Mouse (Mus musculus): ENCODE measurements at regions not wholly inside any gene's neighbourhood (a gene's known extent, or its start where the extent isn't known, plus 50 kb on each side); places are given as distances from the start of the nearest gene placed in this dataset.

DNA sequence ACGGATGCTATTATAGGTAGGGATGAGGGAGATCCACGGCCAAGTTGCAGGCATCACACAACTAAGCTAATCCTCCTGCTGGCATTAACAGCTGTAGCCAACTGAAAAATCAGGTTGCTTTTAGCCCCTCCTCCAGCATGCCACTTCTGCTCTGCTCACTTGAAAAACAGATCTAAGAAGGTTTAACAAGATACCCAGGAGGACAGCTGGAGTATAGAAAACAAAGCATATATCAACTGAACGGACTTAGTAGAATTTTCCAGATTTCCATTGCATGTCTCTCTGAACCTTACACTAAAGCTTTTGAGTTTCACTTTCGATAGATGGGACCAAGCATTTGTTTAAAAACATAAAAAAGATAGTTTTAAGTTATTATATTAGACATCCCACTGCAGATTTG is 625.6 kb upstream of the A1bg start:
- no peak for DNase-seq (ENCODE audit: low spot score)

DNA sequence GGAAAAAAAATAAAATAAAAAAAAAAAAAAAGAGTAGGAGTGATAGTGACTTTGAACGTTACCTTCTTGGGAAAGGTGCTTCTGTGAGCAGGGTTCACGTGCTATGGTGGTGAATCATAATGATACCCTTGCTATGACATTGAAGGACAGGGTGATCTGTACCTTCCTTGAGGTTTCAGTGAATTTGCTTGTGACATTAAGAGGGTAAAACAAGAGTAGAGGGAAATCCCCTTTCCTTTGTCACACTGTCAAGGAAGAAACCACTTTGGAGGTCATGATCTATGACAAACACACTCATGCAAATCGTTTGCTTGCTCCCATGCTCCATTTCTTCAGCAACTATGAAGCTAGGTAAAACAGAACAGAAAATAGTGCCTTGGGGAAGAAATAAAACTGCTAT is 623.8 kb upstream of the A1bg start:
- no peak overlapping the region for H3K4me3 ChIP-seq (ENCODE audit: low read depth, low read length)

More for the DNA sequence above, 625.6 kb upstream of the A1bg start:
- ATAC-seq (replicated peaks; ENCODE audit: low FRiP score, low TSS enrichment, low read depth) = no peak
- no peak overlapping the region for H3K4me3 ChIP-seq (ENCODE audit: low read depth, low read length)
- no peaks in the 10 kb centered on the region for H3K27me3 ChIP-seq (replicated peaks; ENCODE audit: control insufficient read depth, insufficient read depth, low read length)
- H3K4me1 ChIP-seq (replicated peaks; ENCODE audit: control insufficient read depth, insufficient read depth, low read length) = no peaks in the 10 kb centered on the region
- H3K9ac ChIP-seq (ENCODE audit: low read length) = no peak overlapping the region
- WGBS = 34% methylated on average over 4 of the region's 4 CpGs
- H3K4me2 ChIP-seq (ENCODE audit: low read length) = peak overlapping the region; percentile 25
- H3K36me3 ChIP-seq (ENCODE audit: control insufficient read depth, insufficient read depth, low read length) = no peaks in the 10 kb centered on the region
- H3K27ac ChIP-seq (ENCODE audit: low read depth) = no peak overlapping the region
- no peaks in the 10 kb centered on the region for H3K9me3 ChIP-seq (ENCODE audit: control insufficient read depth, low read length)

DNA sequence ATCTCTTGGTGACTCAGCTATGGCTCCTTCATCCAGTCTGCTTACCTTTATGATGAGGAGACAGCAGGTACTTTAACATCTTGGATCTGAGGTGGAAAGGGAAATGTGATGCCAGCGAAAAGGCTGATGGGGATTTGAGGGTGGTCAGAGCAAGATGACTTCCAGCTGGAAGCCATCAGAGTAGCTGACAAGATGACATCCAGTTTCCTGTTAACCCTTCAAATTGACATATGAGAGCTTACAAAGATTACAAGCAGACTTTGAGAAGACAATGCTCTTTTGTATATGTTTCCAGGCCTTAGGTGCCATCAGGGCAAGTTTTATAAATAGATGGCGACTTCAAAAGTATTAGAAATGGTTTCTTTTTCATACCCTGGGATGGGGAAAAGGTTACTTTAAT is 621.3 kb upstream of the A1bg start:
- 36% methylated on average over 2 of the region's 2 CpGs for WGBS
- ATAC-seq (replicated peaks; ENCODE audit: low FRiP score, low TSS enrichment, low read depth) = no peak

More for the DNA sequence above, 623.8 kb upstream of the A1bg start:
- Histone ChIP-seq H3K27me3 (replicated peaks; ENCODE audit: control insufficient read depth, insufficient read depth, low read length) (no peaks in the 10 kb centered on the region), H3K36me3 (ENCODE audit: control insufficient read depth, insufficient read depth, low read length) (no peaks in the 10 kb centered on the region), H3K4me2 (ENCODE audit: low read length) (no peak overlapping the region), H3K27ac (ENCODE audit: low read depth) (no peak overlapping the region), H3K9ac (ENCODE audit: low read length) (no peak overlapping the region), H3K9me3 (ENCODE audit: control insufficient read depth, low read length) (no peaks in the 10 kb centered on the region), H3K4me1 (replicated peaks; ENCODE audit: control insufficient read depth, insufficient read depth, low read length) (no peaks in the 10 kb centered on the region; the same call in 1 of the 2 replicates)
- WGBS = 79% methylated on average over 3 of the region's 3 CpGs
- DNase-seq (ENCODE audit: low spot score) = no peak
- ATAC-seq (replicated peaks; ENCODE audit: low FRiP score, low TSS enrichment, low read depth) = no peak

DNA sequence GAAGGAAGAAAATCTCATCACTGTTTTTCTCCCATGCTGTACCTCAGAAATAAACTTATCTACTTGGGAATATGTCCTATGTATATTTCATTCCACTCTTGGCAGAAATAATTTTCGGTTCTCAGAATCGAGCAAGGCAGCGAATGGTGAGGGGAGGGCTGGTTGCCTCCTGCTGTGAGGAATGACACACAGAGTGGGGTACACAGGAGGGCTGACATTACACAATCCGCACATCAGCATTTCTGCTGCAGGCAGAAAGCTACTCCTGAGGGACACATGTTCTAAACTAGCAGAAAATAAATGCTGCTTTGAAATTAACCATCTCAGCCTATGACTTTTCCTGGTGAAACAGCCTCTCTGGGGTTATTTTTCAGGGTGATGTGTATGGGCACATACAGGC is 618.8 kb upstream of the A1bg start:
- ATAC-seq (replicated peaks; ENCODE audit: low FRiP score, low TSS enrichment, low read depth) = no peak
- H3K36me3 ChIP-seq (ENCODE audit: control insufficient read depth, insufficient read depth, low read length) = no peaks in the 10 kb centered on the region
- no peak for DNase-seq (ENCODE audit: low spot score)
- no peak overlapping the region for H3K27ac ChIP-seq (ENCODE audit: low read depth)
- H3K9me3 ChIP-seq (ENCODE audit: control insufficient read depth, low read length) = no peaks in the 10 kb centered on the region
- no peak overlapping the region for H3K9ac ChIP-seq (ENCODE audit: low read length)
- peaks cover 4% of the 10 kb centered on the region; the same call in 1 of the 2 replicates for H3K4me1 ChIP-seq (replicated peaks; ENCODE audit: control insufficient read depth, insufficient read depth, low read length)
- H3K4me2 ChIP-seq (ENCODE audit: low read length) = no peak overlapping the region
- H3K27me3 ChIP-seq (replicated peaks; ENCODE audit: control insufficient read depth, insufficient read depth, low read length) = no peaks in the 10 kb centered on the region
- 55% methylated on average over 4 of the region's 4 CpGs for WGBS
- no peak overlapping the region for H3K4me3 ChIP-seq (ENCODE audit: low read depth, low read length)

More for the DNA sequence above, 621.3 kb upstream of the A1bg start:
- Histone ChIP-seq H3K4me3 (ENCODE audit: low read depth, low read length) (no peak overlapping the region), H3K27ac (ENCODE audit: low read depth) (no peak overlapping the region), H3K4me1 (replicated peaks; ENCODE audit: control insufficient read depth, insufficient read depth, low read length) (peaks cover 4% of the 10 kb centered on the region; the same call in 1 of the 2 replicates), H3K36me3 (ENCODE audit: control insufficient read depth, insufficient read depth, low read length) (no peaks in the 10 kb centered on the region), H3K9me3 (ENCODE audit: control insufficient read depth, low read length) (no peaks in the 10 kb centered on the region), H3K9ac (ENCODE audit: low read length) (no peak overlapping the region), H3K27me3 (replicated peaks; ENCODE audit: control insufficient read depth, insufficient read depth, low read length) (no peaks in the 10 kb centered on the region), H3K4me2 (ENCODE audit: low read length) (no peak overlapping the region)
- no peak for DNase-seq (ENCODE audit: low spot score)

DNA sequence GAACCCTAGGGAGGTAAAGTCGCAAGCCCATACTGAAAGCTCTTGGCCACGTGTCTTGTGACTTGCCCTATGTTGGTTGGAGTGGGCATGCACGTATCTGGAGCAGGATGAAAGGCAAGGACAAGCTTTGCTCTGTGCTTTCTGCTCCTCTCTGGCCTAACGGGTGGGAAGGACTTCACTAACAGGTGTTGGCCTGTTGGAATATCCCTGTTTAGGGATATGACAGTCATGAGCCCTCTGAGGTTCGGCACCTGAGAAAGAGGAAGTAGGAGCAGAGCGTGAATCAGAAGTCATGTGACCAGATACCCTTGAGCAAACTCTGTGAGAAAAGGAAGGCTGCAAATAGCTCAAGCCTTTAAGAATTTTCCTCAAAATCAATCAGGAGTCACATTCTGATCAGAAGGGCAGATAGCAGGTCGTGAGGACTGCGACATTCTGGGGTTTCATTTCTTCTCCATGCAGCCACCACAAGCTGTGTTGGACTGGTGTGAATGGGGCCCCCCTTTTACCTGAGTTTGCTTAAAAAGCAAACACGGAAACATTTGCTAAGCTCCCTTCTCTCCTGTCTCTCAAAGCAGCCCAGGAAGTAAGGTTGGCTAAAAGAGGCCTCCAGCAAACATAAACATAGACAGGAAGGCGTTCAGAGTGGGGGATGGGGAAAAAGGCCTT is 618.1 kb upstream of the A1bg start:
- DNase-seq (ENCODE audit: low spot score) (no peak), ATAC-seq (replicated peaks; ENCODE audit: low FRiP score, low TSS enrichment, low read depth) (no peak)
- H3K27me3 ChIP-seq (replicated peaks; ENCODE audit: control insufficient read depth, insufficient read depth, low read length) = no peaks in the 10 kb centered on the region
- H3K4me1 ChIP-seq (replicated peaks; ENCODE audit: control insufficient read depth, insufficient read depth, low read length) = peaks cover 9% of the 10 kb centered on the region
- no peak overlapping the region for H3K4me3 ChIP-seq (ENCODE audit: low read depth, low read length)
- 51% methylated on average over 10 of the region's 10 CpGs for WGBS
- H3K36me3 ChIP-seq (ENCODE audit: control insufficient read depth, insufficient read depth, low read length) = no peaks in the 10 kb centered on the region
- no peak overlapping the region for H3K4me2 ChIP-seq (ENCODE audit: low read length)
- no peaks in the 10 kb centered on the region for H3K9me3 ChIP-seq (ENCODE audit: control insufficient read depth, low read length)
- H3K27ac ChIP-seq (ENCODE audit: low read depth) = no peak overlapping the region
- no peak overlapping the region for H3K9ac ChIP-seq (ENCODE audit: low read length)

DNA sequence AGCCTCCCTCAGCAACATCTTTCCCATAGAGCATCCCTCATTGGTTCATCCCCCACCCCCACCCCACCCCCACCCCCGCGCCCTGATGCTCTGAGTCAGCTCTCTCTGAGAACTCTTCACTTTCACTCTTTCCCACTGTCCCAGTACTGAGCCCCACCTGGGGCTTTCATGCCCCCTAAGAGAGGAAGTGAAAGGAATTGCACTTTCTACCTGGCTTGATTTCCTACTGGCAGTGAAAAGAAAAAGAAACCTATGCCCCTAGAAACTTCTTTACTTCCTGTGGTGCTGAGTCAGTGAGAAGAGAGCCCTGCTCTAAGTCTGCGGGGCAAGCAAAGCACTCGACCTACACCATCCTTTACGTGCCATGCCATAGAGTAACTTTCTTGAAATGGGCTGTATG is 616.1 kb upstream of the A1bg start:
- WGBS = 60% methylated on average over 5 of the region's 5 CpGs
- peaks cover 12% of the 10 kb centered on the region for H3K4me1 ChIP-seq (replicated peaks; ENCODE audit: control insufficient read depth, insufficient read depth, low read length)
- H3K36me3 ChIP-seq (ENCODE audit: control insufficient read depth, insufficient read depth, low read length) = no peaks in the 10 kb centered on the region
- H3K27ac ChIP-seq (ENCODE audit: low read depth) = no peak overlapping the region
- ATAC-seq (replicated peaks; ENCODE audit: low FRiP score, low TSS enrichment, low read depth) = no peak
- H3K4me2 ChIP-seq (ENCODE audit: low read length) = no peak overlapping the region
- H3K9me3 ChIP-seq (ENCODE audit: control insufficient read depth, low read length) = no peaks in the 10 kb centered on the region
- H3K9ac ChIP-seq (ENCODE audit: low read length) = no peak overlapping the region
- DNase-seq (ENCODE audit: low spot score) = no peak
- H3K4me3 ChIP-seq (ENCODE audit: low read depth, low read length) = no peak overlapping the region
- H3K27me3 ChIP-seq (replicated peaks; ENCODE audit: control insufficient read depth, insufficient read depth, low read length) = no peaks in the 10 kb centered on the region

DNA sequence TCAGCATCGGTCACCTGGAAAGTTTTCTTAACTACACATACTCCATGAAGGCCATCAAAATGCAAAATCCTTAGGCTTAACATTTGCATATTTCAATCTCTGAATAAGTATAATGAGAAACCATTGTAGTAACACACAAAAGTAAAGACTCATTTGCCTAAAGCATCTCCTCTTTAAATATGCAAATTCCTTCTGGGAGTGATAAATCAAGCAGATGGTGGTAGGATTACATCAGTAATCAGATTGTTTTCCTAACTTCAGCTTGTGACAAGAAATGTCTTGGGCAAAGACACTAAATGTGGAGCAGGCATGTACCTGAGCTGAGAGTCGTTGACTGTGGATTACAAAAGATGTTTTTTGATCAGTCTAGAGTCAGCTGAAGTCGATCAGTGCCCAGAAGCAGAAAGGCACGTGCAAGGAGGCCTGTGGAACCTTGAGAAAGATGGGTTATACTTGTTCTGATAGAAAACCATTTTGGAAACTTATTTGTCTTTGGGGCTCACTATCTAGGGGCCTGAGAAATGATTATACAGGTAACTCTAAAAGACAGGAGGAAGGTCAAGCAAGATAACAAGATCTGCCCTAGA is 615.5 kb upstream of the A1bg start:
- DNase-seq (ENCODE audit: low spot score) (no peak), ATAC-seq (replicated peaks; ENCODE audit: low FRiP score, low TSS enrichment, low read depth) (no peak)
- Histone ChIP-seq H3K9me3 (ENCODE audit: control insufficient read depth, low read length) (no peaks in the 10 kb centered on the region), H3K27me3 (replicated peaks; ENCODE audit: control insufficient read depth, insufficient read depth, low read length) (no peaks in the 10 kb centered on the region), H3K36me3 (ENCODE audit: control insufficient read depth, insufficient read depth, low read length) (no peaks in the 10 kb centered on the region), H3K9ac (ENCODE audit: low read length) (no peak overlapping the region), H3K4me1 (replicated peaks; ENCODE audit: control insufficient read depth, insufficient read depth, low read length) (peaks cover 12% of the 10 kb centered on the region), H3K27ac (ENCODE audit: low read depth) (no peak overlapping the region), H3K4me3 (ENCODE audit: low read depth, low read length) (no peak overlapping the region), H3K4me2 (ENCODE audit: low read length) (no peak overlapping the region)
- 74% methylated on average over 4 of the region's 4 CpGs for WGBS

DNA sequence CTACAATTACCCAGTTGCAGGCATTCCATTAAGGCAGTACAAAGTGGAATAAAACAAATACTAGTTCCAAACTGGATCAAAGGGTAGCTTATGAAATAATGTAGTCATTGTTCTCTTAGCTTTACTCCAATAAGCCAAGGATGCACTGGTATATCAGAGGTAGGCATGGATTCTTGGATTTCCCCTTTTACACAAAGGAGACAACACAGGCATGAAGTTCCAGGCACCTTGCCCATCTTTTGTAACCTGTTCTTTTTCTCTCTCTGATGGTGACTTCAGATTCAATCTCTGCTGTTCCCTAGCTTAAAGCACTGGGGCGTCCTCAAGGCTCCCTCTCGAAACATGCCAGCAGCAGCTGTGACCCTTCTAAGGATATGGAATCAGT is 613.5 kb upstream of the A1bg start:
- Histone ChIP-seq H3K4me3 (ENCODE audit: low read depth, low read length) (no peak overlapping the region), H3K4me1 (replicated peaks; ENCODE audit: control insufficient read depth, insufficient read depth, low read length) (peaks cover 12% of the 10 kb centered on the region), H3K36me3 (ENCODE audit: control insufficient read depth, insufficient read depth, low read length) (no peaks in the 10 kb centered on the region), H3K27ac (ENCODE audit: low read depth) (no peak overlapping the region), H3K27me3 (replicated peaks; ENCODE audit: control insufficient read depth, insufficient read depth, low read length) (no peaks in the 10 kb centered on the region), H3K9me3 (ENCODE audit: control insufficient read depth, low read length) (no peaks in the 10 kb centered on the region), H3K9ac (ENCODE audit: low read length) (no peak overlapping the region), H3K4me2 (ENCODE audit: low read length) (no peak overlapping the region)
- WGBS = 72% methylated on average over 2 of the region's 2 CpGs
- no peak for DNase-seq (ENCODE audit: low spot score)
- ATAC-seq (replicated peaks; ENCODE audit: low FRiP score, low TSS enrichment, low read depth) = no peak

All from intestine, embryonic 14.5 days (tissue).